Mouse (Mus musculus) cerebellum, adult 18-20 months (tissue): ENCODE data around the gene Sar1a.
A peak's percentile ranks its signal among the peaks of the same experiment; 100 is the strongest.

Experiments
- DNase-seq, 2 experiments: peaks; one replicate each; pipeline ENCODE4 v3.0.0; 2021

Sar1a gene

DNA sequence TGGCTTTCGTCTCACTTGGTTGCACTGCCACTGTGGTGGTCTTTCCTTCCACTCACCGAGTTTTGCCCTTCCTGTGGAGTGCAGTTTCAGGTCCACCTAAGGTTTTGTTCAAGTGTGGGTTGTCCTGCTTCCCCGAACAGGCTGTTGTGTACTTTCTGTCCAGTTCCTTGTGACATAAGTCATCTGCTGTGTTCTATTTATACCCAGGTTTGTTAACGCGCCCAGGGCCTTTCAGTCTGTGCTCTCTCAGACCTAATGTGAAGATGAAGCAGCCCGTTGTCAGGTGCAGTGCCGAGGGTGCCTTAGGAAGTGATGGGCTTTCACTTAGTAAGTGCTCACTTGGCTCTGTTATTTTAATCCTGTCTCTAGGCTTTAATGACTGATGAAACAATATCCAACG is 9.3 kb downstream of the Sar1a start:
- no peak for DNase-seq

DNA sequence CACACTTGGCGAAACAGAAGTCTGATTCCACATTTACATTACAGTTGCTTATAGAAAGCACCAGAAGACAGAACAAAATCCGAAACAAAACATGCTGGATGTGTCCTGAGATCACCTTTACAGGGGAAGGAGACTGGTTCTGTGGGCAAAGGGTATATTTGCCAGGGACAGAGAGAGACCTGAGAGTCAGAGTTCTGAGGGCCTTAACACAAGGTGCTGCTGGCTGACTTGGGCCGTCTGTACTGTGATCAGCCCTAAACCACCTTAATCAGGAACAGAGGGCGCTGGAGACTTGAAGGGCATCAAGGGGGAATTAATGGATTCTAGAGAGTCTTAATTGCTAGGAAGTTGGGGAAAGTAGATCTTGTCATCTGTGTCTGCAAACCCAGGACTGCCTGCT is 13.5 kb downstream of the Sar1a start:
- no peak for DNase-seq

DNA sequence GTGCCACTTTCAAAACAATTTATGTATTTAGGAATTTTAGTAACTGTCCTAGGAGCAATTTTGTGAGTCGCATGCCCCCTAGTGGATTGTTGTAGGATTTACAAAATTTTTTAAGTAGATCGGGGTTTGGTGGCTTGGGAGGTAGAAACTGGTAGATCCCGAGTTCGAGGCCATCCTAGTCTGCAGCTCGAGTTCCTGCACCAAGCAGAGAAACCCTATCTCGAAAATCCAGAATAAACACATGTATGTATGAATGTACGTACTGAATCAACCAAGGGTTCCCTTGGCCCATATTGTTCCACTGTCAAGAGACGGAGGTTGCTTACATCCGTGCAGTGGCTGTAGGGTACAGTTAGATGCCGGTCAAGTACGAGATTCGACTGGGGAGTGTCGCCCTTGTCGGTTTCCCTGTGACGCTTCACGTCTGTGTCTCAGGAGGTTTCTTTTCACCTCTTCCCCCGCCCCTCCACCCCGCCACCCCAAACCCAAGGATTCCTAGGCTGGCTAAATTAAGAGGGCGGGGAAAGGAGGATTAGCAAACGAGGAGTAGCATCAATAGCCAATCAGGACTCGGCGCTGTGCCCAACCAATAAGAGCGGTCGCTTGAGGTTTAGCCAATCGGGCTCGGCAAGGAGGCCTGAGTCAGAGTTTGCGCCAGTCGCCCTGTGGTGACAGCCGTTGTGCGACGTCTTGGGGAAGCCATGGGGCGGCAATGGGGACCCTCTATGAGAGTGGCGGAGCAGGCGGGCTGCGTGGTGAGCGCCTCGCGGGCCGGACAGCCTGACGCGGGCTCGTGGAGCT is 15.0 kb downstream of the Sar1a start, which contains the start of gene Tysnd1:
TSS of gene Tysnd1 (plus strand) at position 645 of the 801 bp plus-strand sequence.
- DNase-seq = peak; percentile 96 to 98

DNA sequence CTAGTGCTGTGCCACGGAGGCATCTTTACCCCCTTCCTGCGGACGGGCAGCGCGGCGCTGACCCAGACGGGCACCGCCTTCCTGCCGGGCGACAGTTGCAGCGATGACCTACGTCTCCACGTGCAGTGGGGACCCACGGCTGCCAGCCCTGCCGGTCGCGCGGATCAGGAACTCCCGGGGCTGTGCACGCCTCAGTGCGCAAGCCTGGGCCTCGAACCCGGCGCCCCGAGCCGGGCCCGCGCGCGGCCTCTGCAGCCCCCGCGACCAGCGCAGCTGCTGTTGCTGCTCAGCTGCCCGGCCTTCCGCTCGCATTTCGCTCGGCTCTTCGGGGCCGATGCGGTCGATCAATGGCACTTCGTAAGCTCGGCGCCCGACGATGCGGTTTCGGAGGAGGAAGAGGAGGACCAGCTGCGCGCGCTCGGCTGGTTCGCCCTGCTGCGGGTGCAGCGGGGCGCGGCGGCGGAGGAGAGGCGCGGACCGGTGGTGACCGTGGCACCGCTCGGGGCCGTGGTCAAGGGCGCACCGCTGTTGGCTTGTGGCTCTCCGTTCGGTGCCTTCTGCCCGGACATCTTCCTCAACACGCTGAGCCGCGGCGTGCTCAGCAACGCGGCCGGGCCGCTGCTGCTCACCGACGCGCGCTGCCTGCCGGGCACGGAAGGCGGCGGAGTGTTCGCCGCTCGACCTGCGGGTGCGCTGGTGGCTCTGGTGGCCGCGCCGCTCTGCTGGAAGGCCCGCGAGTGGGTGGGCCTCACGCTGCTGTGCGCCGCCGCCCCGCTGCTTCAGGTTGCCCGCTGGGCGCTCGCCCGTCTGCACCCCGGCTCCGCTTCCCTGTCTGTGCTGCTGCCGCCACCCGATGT is 15.8 kb downstream of the Sar1a start:
- peak in 1 of 2 experiments; percentile 16 for DNase-seq

DNA sequence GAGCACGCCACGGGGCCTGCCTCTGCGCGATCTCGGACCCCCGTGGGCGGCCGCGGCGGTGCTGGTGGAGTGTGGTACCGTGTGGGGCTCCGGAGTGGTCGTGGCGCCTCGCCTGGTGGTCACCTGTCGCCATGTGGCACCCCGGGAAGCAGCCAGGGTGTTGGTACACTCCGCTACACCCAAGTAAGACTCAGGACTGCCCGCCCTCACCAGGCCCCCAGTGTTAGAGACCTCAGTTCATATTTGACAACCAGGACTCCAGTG is 16.4 kb downstream of the Sar1a start:
- DNase-seq = peak; percentile 11 to 25

DNA sequence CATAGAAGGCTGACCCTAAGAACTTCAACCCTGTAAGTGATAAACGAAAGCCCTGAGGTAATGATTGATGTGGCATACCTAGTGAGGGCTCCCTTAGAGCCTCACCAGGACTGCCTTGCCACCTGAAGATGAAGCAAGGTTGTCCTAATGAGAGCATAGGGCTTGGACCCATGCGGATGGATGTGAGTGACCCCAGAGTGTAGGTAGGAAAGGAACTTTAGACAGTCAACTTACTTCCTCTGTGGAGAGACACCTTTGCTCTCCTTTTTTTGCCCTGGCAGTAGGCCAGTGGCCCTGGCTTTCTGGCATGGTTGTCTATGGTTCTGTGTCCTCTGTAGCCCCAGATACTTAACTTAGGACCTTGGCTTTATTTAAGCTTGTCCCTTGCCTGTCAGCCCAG is 16.9 kb downstream of the Sar1a start:
- DNase-seq = peak; percentile 18 to 28

DNA sequence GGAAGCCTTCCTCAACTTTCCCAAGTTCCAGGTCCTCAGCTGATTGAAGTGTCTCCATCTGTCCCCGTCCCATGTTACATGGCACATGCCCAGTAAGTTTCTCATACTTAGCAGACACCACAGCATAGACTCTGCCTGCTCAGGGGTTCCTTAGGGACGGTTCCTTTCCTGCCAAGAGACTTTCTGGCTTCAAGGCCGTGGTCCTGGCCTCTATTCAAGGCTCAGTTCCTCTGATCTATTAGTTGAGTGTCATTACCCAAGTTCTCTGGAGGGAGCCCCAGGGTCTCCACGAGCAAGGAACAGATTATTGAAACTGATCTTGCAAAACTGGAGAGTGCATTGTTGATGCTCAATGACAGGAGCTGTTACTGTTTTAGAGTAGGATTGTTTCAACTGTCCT is 24.6 kb downstream of the Sar1a start:
- no peak for DNase-seq

DNA sequence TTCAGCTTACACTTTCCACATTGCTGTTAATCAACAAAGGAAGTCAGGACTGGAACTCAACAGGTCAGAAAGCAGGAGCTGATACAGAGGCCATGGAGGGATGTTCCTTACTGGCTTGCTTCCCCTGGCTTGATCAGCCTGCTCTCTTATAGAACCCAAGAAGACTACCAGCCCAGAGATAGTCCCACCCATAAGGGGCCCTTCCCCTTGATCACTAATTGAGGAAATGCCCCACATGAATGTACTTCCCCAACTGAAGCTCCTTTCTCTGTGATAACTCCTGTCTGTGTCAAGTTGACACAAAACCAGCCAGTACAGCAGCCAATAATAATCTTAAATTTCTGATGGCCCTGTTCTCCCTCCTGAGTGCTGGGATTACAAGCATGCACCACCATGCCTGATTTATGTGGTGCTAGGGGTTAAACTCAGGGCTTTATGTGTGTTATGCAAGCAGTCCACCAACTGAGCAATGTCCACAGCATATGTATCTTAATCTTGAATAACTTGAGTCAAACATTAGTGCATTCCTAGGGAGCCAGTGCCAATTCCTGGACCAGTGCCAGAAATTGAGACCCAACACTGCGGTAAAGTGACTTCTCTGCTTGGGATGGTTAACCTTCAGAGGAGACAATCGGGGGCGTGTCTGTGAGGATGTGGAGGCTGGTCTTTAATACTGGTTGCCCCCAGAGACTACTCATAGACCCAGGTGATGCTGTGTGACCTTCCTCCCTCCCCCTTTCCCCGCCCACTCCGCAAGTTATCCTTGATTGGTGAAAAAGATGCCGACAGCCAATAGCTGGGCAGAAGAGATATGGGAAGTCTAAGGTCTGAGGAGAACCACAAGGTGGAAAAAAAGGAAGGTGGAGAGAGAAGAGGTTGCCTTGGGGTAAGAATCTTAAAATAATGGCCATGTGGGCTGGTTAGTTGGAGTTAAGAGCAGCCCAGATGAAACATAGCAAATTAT is 26.6 kb downstream of the Sar1a start:
- DNase-seq = no peak

DNA sequence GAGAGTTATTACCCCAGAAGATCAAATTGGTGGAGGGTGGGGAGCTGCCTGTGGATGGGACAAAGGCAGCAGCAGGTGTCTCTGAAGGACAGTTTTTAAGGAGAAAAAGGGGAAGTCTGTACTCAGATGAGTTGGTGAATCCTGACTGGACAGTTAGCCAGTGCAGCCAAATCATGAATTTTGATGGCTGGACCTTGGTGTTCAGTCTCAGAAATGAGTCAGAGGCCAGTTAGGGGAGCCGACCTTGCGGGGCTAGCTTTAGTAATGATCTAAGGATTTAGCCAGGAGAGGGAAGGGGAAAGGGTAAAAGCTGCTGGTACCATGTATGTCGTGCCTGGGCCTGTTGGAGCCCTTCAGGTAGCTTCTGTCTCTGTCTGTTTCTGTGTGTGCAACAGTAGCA is 33.5 kb downstream of the Sar1a start:
- no peak for DNase-seq

DNA sequence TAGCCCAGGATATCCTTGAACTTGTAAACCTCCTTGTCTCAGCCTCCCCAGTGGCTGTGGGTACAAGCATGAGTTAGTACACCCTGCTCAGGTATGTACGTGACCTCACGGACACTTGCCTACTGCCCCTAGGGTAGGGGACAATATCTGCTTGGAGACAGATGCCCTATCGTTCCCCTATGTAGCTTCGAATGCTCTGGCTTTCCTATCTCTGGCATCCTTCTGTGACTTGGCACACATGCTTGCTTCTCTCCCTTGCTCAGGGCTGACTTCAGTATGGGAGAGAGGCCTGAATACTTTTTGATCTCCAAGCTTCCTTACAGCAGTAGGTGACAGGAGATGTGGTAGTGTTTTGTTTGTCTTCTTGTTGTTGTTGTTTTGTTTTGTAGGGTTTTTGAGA is 34.0 kb downstream of the Sar1a start:
- DNase-seq = no peak

DNA sequence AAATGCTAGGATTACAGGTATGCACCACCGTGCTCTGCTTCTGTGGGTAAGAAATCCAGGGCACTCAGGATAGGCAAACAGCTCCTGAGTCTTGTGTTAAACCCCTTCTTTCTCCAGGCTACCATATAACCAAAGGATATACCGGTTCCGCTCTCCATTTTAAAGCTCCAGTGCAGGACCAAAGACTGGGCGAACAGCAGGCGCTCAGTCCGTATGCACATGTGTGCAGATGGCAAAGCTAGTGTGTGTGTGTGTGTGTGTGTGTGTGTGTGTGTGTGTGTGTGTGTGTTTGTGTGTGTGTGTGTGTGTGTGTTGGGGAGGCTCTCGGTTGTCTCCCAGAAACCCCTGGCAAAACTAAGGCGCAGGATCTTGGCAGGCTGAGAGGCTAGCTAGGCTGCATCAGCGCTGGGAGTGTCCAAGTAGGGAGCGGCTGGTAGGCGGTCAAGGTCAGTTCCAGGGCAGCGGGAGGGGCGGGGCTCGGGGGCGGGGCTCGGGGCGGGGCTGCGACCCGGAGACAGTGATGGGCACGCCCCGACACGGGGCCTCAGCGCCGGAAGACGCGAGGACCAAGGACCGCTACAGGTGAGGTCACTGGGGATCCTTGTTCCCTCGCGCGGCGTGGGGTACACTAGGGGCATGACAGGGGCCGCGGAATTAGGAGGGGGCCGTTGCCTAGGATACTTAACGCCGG is 34.8 kb downstream of the Sar1a start, which contains the start of gene Aifm2:
TSS of gene Aifm2 (plus strand) at position 493 of the 691 bp plus-strand sequence.
- DNase-seq = peak; percentile 46 to 55

DNA sequence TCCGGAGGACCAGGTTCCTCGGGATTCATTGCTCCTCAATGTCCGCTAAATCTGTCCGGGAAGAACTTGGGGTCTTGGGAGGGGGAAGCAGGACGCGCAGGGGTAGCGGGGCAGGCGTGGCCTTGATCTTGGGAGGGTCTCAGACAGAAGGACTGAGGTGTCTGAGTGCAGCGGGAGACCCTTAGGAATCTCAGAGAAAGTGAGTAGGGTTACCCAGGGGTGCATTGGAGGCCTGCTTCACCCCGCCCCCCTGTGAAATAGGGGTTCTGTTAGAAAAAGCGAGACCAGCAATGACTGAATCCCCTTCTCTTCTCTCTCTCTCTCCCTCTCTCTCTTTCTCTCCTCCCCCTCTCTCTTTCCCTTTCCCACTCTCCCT is 35.4 kb downstream of the Sar1a start:
- no peak for DNase-seq

DNA sequence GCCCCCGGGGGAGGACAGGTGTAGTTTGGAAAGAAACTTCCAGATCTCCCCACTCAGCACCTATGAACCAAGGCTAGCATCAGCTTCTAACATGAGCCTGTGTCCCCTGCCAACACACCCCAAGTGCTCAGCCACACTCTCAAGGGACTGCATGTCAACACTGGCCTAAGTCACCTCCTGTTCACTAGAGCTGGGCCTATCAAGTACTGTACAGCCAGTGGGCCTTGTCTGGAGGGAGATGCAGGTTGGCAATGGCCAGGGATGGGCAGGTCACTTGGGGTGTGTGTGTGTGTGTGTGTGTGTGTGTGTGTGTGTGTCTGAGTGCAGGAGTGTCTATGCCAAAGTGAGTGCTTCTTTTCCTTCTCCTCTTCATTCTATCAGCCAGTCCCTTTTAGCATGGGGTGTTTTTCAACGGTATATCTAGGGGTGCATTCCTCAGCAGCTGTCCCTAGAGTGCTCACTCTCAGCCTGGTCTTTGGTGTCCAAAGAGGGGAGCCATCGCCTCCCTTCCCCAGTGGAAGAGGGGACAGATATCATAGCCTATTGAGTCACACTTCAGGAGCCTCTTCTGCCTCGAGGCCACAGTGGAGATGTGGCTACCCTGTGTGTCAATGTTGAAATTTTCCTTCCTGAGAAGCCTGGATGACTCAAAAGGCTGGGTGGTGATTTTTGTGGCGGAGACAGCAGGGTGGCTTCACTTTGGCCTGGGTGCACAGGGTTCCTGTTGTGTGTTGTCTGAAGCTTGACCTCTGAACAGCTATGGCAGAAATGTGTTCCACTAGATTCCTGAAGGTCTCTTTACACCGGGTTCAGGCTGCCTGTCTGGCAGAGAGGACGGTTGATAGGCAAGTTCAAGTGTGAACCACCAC is 36.1 kb downstream of the Sar1a start:
- DNase-seq = no peak

DNA sequence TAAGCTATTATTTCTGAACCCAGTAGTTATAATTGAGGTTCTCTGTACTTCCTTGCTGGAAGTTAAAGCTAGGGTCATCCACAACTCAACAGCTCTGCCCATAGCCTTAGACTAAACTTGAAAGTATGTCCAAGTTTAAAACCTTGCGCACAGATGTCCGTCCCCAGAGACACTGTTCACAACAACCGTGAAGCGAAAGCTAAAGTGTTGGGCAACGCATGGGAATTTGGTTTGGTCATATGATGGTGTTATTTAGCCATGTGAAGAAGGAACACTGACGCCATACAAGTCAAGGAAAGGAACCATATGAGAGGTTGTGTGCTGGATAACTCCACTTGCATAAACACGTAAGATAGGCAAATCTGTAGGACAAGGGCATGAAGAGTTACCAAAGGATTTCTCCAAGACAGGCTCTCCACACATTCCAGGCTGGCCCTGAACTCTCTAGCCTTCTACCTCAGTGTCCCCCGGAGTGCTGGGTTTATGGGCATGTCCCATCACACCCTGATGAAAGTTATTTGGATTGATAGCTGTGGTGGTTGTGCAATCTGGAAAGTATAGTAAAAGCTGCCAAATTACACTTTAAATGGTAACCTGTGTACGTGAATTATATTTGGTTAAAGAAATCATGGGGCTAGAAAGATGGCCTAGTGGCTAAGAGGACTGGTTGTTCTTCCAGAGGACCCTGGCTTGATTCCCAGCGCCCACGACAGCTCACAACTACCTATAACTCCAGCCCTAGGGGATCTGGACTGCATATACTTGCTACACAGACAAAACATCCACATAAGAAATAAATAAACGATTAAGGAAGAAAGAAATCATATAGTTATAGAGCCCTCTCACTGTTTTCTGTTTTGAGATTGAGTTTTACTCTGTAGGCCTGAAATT is 37.6 kb downstream of the Sar1a start:
- no peak for DNase-seq

DNA sequence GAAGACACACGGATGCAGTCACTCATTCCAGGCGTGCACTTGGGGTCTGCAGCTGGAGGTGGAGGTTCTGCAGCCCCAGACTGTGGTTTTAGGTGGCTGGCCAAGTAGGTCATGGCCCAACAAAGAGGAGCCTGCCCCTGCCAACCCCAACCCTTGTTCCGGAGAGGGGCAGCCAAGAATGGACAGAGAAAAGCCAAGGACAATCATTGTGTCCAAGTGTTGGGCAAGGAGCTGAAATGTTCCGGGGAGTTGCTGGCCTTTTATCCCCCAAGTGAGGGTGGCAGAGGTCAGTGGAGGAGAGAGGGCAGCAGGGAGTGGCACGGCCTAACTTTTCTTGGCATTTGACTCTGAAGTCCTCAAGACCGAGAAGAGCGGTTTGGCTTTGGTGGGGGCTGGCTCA is 40.2 kb downstream of the Sar1a start:
- DNase-seq = no peak

DNA sequence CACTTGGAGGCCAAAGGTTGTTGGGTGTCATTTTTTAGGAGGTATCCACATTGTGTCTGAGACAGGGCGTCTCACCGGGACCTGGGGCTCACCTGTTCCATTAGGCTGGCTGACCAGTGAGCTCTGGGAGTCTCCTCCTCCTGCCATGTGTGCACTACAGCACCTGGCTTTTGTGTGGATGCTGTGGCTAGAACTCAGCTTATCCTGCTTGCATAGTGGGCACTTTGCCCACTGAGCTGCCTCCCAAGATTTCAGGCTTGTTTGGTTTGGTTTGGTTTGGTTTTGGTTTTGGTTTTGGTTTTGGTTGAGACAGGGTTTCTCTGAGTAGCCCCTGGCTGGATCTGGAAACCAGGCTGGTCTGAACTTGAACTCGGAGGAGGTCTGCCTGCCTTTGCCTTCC is 42.1 kb downstream of the Sar1a start:
- no peak for DNase-seq

DNA sequence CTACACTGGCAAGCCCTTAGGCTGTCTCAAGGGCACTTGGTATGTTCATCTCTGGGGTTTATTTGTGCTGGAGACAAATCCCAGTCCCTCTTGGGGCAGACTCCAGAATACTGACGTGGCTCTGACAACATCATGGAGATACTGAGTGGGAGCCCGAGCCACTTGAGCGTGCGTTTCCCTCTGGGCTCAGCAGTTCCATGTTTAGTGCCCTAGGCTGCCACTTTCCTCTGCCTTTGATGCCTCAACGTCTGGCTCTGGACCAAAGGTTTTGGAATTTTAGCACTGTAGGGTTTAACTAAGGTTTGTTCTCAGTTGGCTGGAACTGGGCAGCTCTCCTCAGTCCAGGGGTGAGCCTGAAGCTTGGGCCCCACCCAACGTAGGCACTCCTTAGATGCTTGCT is 43.2 kb downstream of the Sar1a start:
- DNase-seq = no peak

DNA sequence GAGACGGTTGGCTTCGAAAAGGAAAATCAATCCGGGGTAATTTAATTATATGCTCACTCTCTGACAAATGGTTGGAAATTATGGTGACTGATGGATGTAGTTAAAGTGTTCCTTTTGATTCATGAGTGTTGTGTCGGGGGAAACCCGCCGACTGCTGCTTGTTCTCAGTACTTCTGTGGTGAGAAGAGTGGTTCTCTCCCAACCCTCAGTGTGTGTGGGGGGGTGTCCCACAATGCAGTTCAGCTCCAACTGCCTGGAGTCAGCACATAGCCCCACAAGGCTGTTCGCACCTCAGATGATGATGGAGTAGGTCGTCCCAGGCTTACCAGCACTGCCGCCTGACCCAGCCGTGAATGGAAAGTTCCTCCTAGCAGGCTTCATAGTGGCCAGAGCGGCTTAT is 49.1 kb downstream of the Sar1a start:
- no peak for DNase-seq

DNA sequence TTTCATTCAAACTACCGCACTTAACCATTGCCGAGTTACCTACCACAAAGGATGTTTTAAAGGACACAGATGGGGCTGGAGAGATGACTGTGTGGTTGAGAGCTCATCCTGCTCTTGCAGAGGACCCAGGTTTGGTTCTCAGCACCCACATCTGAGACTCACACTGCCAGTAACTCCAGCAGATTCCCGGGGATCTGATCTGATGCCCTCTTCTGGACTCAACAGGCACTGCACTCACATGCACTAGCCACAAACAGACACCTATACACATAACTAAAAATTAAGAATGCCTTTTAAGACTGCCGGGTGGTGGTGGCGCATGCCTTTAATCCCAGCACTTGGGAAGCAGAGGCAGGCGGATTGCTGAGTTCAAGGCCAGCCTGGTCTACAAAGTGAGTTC is 50.1 kb downstream of the Sar1a start:
- DNase-seq = no peak

DNA sequence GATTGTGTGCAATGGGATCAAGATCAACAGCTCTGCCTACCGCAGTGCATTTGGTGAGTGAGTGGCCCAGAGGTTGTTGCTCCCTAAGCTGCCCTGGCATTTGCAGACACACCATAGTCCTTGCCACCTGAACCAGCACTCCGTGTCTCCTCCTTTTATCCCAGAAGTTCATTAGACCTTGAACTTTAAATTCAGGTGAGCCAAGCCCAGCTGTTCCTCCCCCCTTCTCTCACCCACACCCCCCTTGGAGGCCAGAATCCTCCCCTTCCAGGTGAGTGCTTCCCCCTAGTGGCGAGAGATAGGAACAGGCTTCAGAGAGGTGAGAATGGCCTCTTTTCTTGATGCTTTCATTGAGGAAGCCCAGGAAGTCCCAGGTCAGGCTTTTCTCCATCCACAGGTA is 54.3 kb downstream of the Sar1a start:
- peak; percentile 16 to 22 for DNase-seq
